Mouse (Mus musculus) spleen, postnatal 36 days (tissue): ENCODE data around the gene H1foo.

Experiments
- DNase-seq, 2 experiments: peaks; one replicate each; pipeline ENCODE4 v3.0.0; 2022; ENCODE audit warnings: low spot score in 2 of 2, mixed read lengths in 1 of 2

H1foo gene

GRCm38 (mm10) chr6:115944638-115945037 is at the start of gene H1foo:
Gene H1foo, plus strand, starts transcription at chr6:115944938.
- DNase-seq, result no peak

DNA sequence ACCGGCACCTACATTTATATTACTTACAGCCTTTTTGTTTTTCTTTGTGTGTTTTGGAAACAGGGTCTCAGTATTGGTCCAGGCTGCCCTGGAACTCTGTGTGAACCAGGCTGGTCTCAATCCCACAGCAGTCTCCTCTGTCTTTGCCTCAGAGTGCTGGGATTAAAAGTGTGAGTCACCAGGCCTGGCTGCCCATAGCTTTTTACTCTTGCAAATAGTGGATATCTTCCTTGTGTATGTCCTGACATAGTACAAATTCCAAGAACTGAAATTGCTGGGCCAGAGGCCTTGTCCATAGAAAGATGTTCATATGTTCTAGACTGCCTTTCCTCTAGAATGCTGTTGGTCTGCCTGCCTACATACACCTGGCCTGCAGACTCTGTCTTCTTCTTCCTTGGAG is 48.4 kb upstream of the H1foo start:
- DNase-seq, result no peak

GRCm38 (mm10) chr6:115897117-115897516 is 47.6 kb upstream of the H1foo start:
- no peak for DNase-seq

- no peak for DNase-seq
These were observed 46.7 kb upstream of the H1foo start for GRCm38 (mm10) chr6:115897926-115898520.

- peak; percentile 51 to 60 for DNase-seq
These were observed 43.7 kb upstream of the H1foo start for GRCm38 (mm10) chr6:115901062-115901461.

- no peak for DNase-seq
These were observed 43.2 kb upstream of the H1foo start for GRCm38 (mm10) chr6:115901489-115901931.

DNA sequence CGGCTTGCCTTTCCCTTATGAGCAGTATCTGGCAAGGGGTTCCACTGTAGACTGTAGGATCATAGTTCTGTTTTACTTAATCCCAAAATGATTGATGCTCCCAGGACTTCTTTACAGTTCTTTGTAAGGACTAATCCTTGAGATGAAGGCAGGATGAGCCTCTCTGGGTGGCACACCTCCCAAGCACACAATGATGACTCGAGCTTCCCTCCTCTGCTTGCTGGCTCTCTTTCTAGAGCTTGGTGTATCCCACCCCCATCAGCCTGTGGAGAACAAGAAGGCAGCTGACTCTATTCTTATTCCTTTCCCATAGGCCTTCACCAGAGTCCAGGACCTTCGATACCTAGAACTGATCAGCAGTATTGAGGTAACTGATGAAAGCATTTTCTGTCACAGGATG is 42.2 kb upstream of the H1foo start:
- no peak for DNase-seq

GRCm38 (mm10) chr6:115905568-115905967 is 39.2 kb upstream of the H1foo start:
- no peak for DNase-seq

DNA sequence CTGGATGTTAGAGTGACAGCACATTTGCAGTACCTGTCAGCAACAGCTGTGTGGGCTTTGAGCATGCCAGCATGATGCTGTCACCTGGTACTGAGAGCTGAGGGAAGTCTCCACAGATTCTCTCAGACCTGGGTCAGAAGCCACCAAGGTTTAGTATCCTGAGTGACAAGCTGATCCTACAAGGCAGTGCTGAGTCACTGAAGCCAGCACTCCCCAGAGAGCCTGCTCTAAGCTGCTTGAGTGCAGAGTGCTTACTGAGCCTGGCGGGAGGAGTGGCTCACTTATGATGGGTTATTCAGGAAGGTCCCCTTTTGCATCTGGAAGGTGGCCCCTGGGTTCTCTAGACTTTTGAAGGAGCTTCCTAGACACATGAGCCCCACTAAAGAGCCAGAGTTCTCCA is 38.3 kb upstream of the H1foo start:
- no peak for DNase-seq

DNA sequence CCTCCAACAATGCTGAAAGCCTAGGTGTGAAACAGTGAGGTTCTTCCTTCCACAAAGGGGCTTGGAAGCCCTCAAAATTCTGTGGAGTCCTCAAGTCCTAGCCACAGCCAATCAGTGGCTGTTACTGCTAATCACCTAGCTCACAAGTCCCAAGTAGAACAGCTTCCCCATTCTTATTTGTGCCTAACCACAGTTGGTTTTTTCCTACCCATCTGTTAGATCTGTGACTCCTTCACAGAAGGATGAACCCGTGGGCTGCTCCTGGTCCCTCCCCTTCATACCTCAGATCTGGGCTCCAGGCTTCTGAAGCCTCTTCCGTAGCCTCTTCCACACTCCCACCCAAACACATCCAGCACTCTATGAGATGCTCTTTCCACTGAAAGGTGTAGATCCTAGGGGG is 37.9 kb upstream of the H1foo start:
- no peak for DNase-seq

DNA sequence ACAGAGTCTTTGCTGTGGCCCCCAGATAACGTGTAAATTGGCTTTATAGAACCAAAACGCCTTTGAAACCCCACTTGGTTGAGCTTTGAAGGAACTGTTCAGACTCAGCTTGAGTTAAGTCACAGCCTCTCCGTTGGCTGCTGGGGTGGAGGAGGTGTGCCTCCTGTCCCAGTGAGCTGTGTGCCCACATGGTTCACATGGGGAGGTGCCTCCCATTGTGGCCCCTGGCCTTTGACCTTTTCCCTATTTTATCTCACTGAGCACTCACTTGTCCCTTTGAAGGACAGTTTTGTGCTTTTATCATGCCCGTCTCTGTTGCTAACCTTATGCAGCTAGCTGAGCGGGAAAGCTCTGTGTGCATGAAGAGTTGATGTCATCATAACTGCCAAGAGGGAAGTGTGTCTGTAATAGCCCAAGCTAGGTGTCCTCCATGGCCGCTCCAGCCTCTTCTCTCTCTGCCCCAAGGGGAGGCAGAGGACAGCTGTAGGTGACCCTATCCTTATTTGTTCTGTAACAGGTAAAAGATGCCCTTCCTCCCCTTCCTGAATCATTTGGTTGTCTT is 36.2 kb upstream of the H1foo start:
- no peak for DNase-seq

- DNase-seq, result peak; percentile 72 to 77
These were observed 35.7 kb upstream of the H1foo start for GRCm38 (mm10) chr6:115909052-115909451.

DNA sequence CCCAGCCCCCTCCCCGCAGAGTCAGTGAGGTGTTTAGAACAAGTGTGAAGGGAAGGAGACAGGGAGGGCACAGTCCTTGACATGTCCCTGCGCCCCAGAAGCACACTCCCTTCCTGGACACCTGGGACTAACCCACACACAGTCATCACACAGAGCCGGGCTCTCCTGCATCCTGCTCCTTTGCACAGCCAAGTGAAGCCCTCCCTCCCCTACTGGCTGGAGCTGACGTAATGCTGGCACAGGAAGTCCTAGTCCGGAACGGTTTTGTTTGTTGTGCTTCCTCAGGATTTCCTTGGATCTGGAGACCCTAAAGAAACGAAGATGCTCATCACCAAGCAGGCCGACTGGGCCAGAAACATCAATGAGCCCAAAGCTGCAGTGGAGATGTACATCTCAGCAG is 34.8 kb upstream of the H1foo start:
- peak in 1 of 2 experiments; percentile 24 for DNase-seq

DNA sequence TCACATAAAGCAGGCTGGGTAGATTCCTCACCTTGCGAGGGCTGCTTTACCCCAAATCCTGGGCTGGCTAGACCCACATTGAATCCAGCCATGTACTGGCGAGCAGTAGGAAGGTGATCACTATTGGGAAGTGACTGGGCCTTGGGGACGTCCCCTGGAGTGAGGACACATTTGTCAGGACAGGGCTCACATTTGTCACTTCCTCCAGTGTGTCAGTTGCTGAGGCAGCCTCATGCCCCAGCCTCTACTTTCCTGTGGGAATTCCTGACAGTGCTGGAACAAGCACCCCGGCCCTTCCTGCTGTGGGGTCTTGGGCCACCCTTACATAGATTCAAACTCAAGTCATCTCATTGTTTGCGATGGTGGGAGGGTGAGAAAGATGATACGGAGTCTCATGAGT is 33.0 kb upstream of the H1foo start:
- DNase-seq, result no peak

GRCm38 (mm10) chr6:115913482-115913881 is 31.3 kb upstream of the H1foo start:
- no peak for DNase-seq

DNA sequence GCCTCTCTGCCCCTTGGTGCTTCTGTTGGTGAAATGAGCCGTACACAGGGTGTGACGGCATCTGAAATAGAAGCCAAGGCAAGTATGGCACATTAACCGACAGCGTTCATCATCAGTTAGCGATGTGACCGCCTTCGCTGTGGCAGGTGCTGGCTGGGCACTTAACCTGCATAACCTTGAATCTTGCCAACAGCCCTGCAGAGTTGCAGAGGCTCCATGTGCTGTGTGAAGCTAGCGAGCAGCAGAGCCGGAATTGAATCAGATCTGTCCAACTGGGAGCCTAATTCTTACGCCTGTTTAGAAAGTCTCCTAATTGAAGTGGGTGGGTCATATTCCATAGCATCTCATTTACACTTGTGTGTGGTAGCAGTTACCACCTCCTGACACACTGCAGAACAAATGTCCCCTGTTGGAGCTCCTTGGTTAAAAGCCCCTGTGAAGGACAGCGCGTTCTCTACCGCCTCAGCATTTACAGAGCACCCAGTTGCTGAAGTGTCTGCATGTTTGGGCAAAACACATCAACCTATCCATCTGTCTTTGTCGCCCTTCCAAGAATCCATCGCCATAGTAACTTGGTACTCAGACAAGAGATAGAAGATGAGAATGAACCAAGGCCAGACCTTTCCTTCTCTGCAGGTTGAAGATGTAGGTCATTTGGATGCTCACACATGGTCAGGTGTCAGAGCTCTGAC is 30.1 kb upstream of the H1foo start:
- no peak for DNase-seq

- no peak for DNase-seq
These were observed 28.9 kb upstream of the H1foo start for GRCm38 (mm10) chr6:115915601-115916445.

DNA sequence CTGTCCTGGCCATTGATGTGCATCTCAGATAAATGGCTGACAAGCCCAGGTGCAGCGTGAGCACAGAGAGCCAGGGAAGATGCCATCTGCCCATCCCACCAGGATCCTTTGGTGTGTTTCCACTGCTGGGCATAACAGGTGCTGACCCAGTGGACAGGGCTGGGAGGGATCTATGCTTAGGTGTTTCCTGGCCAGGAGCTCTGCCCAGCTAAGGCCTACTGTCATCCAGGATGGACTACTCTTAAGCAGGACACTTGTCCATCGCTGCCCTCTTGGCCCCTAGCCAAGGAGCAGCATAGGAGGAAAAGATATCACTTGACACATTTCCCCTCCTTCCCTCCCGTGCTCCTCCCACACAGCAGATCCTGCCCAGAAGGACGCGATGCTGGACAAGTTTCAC is 28.1 kb upstream of the H1foo start:
- no peak for DNase-seq

DNA sequence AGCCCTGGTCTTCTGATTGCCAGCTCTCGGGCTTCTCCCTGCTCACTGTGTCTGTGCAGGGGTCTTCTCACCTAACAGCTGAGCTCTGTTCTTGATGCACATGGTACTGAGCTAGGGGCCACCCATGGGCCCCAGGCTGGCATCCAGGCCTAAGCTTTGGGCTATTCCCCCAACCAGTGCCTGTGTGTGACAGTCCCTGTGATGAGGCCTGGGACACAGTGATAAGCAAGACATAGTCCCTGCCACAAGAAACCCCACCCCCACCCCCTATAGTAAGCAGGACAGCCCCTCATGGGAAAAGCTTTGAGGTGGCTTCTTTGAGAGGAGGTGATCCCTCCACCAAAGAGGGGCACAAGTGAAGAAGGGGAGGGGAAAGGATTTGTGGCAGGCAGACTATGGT is 26.1 kb upstream of the H1foo start:
- DNase-seq, result no peak

DNA sequence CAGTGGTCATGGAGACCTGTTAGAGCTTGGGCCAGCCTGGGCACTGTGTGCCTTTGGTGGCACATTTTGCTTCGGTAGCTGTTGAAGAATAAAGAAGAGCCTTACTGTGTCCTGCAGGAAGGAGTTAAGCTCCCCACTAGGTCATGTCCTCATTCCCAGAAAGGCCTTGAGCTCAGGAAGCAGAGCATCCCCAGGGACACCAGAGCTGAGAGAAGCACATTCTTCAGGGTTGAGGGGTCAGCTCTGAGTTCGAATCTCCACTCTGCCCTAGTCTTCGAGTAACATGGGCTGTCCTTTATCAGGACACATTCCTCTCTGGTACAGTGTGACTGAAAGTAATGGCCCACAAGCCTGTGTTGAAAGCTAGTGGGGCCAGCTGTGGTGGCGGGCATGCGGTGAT is 24.9 kb upstream of the H1foo start:
- no peak for DNase-seq

DNA sequence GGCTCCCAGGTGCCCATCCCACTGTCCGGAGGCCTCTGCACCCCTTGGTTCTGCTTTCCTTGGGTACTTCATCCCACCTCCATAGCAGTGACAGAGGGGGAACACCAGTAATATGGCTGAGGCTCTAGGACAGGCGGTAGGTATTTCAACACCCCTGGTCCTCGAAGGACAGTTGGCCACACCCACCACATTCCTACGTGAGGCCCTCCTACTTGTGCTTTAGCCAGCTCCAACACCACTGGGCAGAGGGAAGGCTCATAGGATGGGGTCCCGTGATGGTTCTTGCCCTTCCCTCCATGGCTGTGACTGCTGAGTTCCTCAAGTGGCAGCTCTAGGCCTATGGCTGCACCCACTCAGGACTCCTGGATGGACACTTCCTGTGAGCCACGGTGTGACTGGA is 19.9 kb upstream of the H1foo start:
- no peak for DNase-seq

DNA sequence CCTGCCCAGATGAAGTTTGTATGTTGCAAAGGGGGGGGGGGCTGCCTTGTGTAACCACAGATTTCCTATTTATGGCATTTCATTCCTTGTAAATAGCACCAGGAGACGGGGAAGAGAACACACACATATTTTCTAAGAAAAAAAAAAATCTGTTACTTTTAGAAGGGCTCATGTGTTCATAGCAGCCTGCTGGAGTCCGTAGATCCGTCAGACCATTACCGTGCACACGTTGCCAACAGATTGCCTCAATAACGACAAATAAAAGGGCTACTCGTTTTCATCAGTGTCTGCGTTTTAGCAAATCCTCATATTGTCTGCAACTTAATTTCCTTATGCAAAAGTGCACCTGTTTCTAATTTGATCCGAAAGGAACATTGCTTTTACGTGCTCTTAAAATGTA is 18.3 kb upstream of the H1foo start:
- no peak for DNase-seq
